Mouse (Mus musculus) cerebellum, adult 9-11 months (tissue): Measurements from ENCODE around the gene Glrb.

Experiments
- DNase-seq: peaks from one replicate; pipeline ENCODE4 v3.0.0; 2022

Gene Glrb

DNA sequence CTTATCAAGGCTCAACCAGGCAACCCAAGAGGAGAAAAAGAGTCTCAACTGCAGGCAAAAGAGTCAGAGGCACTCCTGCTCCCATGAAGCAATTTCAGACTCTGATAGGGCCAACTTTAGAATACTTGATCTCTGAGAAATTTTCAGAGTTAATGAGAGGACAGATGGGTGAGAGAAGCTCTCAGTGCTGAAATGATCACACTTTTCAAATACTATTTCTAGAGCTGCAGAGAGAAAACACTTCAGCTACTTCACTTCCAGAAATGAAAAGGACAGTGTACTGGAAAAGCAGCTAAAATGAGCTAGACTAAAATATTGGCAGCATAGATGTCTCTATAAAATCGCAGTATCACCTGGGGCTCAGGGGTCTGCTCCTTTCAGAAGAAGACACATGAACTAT, 94.8 kb downstream of the Glrb start:
- no peak for DNase-seq

GRCm38 (mm10) chr3:80813734-80814133, 99.7 kb downstream of the Glrb start:
- no peak for DNase-seq

GRCm38 (mm10) chr3:80812237-80812636, 101.2 kb downstream of the Glrb start:
- no peak for DNase-seq

- DNase-seq, result no peak
Observed at GRCm38 (mm10) chr3:80805327-80805726, 108.1 kb downstream of the Glrb start.

GRCm38 (mm10) chr3:80803811-80804210, 109.6 kb downstream of the Glrb start:
- peak; percentile 35 for DNase-seq

- peak; percentile 33 for DNase-seq
Observed at GRCm38 (mm10) chr3:80803211-80803610, 110.2 kb downstream of the Glrb start.

DNA sequence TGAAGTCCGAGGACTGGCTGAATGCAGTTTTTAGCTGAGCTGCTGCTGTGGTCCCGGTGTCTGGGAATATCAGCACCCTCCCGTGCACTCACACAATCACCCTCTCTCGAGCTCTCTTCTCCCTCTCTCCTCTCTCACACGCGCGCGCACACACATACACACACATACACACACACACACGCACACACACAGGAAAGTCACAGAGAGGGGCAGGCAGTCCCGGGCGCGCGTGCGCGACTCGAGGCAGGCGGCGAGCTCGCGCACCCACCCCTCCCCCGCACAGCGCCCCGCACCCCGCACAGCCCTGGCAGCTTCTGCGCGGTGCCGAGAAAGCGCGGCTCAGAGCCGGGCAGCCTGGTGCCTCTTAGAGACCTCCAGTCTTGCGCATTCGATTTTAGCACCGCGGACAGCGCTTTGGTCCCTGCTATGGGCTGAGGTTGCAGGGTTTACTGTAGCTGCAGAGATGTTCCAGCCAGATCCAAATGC, 110.8 kb downstream of the Glrb start, which contains the start of gene Gria2:
Gene Gria2 (minus strand): TSS at position 240 of the 486 bp plus-strand sequence.
- DNase-seq, result peak; percentile 93

GRCm38 (mm10) chr3:80801827-80802310, 111.6 kb downstream of the Glrb start:
- DNase-seq, result no peak

- DNase-seq, result peak; percentile 87
Observed at GRCm38 (mm10) chr3:80800995-80801826, 112.2 kb downstream of the Glrb start.

- peak; percentile 68 for DNase-seq
Observed at GRCm38 (mm10) chr3:80800299-80800994, 113.0 kb downstream of the Glrb start.

- DNase-seq, result no peak
Observed at GRCm38 (mm10) chr3:80797935-80798334, 115.5 kb downstream of the Glrb start.

DNA sequence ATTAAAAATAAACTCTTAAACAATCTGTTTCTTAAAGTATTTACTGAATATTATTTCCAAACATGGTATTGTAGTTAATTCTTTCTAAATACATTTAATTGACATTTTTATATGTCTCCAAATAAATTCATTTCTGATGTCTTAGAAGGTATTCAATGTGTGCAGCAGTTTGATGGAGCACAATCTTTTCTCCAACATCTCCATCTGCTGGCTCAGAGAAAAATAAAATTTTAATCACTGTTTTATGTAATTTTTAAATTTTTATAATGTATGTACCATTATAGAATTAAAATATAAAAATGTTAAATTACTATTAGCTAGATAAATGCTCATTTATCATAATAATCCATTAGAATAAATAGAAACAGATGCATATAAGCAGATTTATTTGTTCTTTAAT, 116.7 kb downstream of the Glrb start:
- DNase-seq, result no peak

- no peak for DNase-seq
Observed at GRCm38 (mm10) chr3:80795284-80795683, 118.2 kb downstream of the Glrb start.
